Mouse (Mus musculus): Measurements from ENCODE around the gene Larp7.

Larp7 gene

DNA sequence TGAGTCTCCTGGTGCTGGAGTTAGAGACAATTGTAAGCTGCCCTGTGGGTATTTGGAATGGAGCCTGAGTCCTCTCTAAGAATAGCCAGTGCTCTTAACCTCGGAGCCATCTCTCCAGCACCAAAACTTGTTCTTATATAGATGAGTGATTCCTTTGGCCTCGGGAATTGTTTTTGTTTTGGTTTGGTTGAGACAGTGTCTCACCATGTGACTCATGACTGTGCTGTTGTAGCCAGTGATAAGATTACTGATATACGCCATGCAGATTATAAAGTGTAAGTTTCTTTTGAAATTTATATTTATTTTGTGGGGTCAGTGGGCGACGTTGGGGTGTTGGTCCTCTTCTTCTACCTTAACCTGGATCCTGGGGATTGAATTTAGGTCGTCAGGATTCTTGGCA lies 32.8 kb downstream of the Larp7 start:
- in situ Hi-C loops (cut with MboI; ENCODE audit: low pct_unique_long_range_greater_than_20kb in 1 of 2, low sequenced_read_pairs in 2 of 2, unreplicated experiment in 1 of 2), result no loop called here

DNA sequence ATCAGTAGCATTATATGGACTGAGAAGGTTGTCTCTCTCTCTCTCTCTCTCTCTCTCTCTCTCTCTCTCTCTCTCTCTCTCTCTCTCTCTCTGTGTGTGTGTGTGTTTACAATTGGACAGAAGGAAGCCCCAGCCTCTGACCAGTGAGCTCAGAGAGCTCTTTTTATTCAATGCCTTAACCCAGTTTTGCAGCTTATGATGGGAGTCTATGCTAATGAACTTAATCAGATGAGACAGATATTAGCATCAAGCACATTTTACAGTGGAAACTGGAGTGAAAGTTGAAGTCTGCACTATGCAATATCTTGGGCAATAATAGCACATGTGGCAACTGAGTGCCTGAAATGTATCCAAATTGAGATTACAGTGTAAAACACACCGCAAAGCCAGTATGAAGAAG lies 37.9 kb downstream of the Larp7 start:
- in situ Hi-C loops (cut with MboI; ENCODE audit: low pct_unique_long_range_greater_than_20kb in 1 of 2, low sequenced_read_pairs in 2 of 2, unreplicated experiment in 1 of 2), result no loop called here

DNA sequence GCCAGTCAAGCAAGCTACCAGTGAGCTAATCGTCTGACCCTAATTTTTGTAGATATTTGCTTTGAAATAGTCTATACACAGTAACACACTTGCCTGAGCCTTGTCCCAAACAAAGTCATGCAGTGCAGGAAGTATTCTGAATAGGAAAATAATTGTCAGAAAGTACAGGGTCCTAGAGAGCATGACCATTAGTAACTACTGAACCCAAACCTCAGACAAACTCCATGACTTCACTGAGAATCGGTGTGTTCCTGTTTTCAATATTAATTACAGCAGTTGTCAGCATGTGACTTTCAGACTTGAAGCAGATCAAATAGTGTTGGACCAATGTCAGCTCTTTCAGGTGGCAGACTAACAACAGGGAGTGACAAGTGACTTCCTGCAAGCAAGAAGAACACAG lies 39.5 kb downstream of the Larp7 start:
- in situ Hi-C loops (cut with MboI; ENCODE audit: low pct_unique_long_range_greater_than_20kb in 1 of 2, low sequenced_read_pairs in 2 of 2, unreplicated experiment in 1 of 2), result no loop called here

DNA sequence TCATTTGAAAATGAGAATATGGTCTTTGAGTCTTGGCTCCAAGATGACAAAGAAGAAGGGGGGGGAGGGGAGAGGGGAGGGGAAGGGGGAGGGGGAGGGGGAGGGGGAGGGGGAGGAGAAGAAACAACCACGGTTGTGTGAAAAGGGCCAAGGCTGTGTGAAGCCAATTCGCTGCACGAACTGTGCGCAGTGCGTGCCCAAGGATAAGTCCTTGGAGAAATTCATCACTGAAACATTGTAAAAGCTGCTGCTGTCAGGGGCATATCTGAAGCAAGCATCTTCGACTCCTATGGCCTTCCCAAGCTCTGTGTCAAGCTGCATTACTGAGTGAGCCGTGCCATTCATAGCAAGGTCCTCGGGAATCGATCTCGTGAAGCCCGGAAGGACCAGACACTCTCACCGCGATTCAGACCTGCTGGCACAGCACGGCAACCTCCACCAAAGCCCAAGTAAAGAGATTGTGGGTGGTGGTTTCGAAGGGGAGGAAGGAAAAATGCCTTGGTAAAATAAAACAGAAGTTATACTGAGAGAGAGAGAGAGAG lies 40.3 kb downstream of the Larp7 start:
- in situ Hi-C loops (cut with MboI; ENCODE audit: low pct_unique_long_range_greater_than_20kb in 1 of 2, low sequenced_read_pairs in 2 of 2, unreplicated experiment in 1 of 2), result no loop called here

DNA sequence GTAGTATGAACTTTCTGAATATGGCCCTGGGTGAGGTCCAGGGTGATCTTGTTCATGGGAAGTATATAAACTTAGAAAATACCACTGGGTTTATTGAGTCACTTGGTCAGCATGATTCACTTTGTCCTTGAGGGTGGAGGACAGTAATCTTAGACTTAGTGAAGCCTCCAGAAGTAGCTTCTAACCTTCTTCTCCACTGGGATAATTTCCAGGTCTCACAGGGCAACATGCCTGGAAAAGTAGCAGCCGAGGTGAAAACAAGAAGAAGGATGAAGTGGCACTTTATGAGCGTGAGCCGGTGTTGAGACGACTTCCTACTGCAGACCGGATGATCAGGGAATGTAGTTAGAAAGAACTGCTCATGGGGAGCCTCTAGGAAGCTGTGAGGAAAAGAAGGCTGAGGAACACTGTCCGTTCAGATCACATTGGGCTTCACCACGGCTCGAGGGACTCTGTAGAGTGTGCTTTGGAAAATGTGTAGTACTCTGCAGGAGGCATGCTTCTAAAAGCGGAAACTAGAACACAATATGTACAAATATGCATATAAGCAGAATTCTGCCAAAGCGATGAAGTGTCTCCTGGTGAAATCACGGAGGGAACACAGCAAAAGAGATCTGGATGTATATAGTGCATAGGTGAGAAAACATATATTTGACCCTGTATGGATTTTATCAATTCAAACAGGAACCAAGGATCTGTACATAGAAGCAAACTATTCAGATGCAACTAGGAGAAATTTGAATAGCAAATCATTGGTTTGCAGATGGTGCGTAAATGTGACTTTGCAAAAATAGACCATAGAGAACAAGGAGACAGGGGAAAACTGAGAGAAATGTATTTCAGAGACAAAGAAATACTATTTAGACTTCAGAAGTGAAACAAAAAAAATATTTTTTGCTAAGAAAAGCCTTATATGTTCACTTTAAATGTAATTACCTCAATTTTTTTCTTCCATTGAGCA lies 41.1 kb downstream of the Larp7 start:
- in situ Hi-C loops (cut with MboI; ENCODE audit: low pct_unique_long_range_greater_than_20kb in 1 of 2, low sequenced_read_pairs in 2 of 2, unreplicated experiment in 1 of 2), result no loop called here

DNA sequence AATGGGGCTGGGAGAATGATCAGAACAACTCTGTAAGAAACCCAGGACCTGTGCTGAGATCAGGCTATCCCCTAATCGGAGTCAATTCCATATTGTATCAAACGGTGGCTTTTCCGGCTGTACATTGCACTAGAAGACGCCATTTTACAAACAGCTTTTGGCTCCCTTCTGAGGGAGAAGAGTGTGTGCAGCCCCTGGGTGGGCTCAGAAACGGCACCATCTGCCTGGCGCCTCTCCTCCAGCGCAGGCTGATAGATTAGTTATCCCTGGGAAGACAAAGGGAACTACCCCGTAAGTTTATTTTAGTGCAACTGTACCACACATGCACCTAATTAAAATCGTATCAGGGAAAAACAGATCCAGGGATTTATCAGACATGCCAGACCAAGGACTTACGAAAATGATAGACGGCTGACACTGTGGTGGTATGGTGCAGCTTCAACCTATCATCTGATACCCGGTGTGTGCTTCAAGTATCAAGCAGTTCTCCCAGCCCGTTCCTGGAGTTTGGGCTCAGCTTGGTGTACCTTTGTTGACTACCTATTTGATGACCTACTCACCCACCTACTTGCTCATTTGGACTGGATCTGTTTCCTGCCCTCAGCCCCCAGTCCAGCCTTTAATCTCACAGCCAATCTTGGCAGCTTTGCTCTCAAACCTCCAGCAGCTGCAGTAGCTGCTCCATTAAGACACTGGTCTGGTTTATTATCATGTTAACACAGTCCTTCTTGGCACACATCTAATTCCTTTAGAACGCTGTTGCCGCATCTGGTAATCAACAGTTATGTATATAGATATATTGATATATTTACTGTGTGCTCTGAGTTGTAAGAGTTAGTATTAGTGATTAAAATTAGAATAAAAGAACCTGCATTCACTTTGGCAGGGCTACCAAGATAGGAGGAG lies 45.0 kb downstream of the Larp7 start:
- in situ Hi-C loops (cut with MboI; ENCODE audit: low pct_unique_long_range_greater_than_20kb in 1 of 2, low sequenced_read_pairs in 2 of 2, unreplicated experiment in 1 of 2), result no loop called here

DNA sequence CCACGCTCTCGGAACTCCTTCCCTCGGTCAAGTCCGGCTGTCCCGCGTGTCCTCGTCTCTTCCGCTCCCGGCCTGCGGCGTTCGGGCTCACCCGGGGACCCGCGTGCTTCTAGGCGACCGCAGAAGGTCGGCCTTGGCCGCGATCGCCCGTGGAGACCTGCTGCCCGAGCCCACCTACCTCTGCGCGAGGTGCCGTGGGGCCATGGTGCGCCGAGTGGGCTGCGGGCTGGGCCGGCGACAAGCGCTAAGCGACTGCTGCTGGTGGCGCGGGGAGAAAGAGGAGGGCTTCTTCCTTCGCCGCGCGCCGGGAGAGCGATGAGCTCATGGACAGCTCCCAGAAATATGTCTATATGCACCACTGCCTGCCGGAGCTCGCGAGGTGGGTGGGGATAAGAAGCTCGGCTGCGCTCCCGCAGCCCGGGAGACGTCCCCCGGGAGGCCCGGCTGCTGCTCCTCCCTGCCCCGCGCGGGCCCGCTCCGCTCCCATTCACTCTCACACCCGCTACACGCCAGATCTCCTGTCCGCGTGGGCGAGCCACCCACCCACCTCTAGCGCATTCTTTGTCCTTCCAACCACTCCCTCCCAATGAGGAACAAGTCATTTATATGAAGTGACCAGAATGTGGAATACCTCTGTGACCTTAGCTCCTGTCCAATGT lies 54.3 kb downstream of the Larp7 start, which contains the start of gene Ank2:
TSS of gene Ank2 (minus strand) at position 609 of the 659 bp plus-strand sequence.
- in situ Hi-C loops (cut with MboI; ENCODE audit: low pct_unique_long_range_greater_than_20kb in 1 of 2, low sequenced_read_pairs in 2 of 2, unreplicated experiment in 1 of 2), result no loop called here

DNA sequence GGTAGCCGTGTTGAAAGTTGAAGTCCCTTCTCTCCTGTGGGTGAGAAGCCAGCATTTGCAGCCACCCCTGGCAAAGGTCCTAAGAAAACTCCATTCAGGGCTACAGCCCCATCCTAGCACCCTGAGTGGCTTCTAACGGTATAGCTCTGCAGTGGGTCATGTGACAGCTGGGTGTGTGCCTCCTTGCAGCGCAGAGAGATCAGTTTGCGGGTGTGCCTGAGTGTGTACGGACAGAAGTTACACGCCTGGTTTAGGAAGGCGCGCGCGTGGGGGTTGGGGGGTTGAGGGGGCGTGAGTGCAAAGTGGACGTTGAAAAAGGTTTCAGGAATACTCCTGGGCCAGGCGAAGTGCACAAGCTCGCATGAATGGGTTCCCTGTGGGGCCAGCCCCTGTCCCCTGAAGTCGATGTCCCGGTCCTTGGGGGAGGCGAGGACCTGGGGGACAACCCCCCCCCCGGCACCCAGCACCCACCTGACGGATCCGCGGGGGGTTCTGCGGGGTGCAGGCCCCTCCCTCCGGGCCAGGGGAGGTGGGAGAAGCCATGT lies 54.9 kb downstream of the Larp7 start:
- in situ Hi-C loops (cut with MboI; ENCODE audit: low pct_unique_long_range_greater_than_20kb in 1 of 2, low sequenced_read_pairs in 2 of 2, unreplicated experiment in 1 of 2), result no loop called here

DNA sequence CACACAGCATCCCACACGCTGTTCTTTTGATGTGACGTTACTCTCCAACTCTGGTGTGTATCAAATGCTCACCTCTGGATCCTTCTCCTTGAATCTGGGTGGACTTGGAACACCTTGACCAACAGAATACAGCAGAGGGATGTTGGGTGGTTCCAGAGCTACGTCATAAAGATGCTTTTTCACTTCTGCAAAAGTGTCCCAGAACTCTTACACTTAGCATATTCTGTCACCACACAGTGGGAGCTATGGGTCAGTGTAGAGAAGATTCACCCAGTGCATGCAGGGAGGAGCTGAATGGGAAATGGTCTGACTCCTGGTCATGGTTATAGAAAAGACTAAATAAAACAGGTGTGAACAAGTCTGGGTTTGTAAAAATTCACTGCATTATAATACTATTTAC lies 60.5 kb downstream of the Larp7 start:
- in situ Hi-C loops (cut with MboI; ENCODE audit: low pct_unique_long_range_greater_than_20kb in 1 of 2, low sequenced_read_pairs in 2 of 2, unreplicated experiment in 1 of 2), result no loop called here

DNA sequence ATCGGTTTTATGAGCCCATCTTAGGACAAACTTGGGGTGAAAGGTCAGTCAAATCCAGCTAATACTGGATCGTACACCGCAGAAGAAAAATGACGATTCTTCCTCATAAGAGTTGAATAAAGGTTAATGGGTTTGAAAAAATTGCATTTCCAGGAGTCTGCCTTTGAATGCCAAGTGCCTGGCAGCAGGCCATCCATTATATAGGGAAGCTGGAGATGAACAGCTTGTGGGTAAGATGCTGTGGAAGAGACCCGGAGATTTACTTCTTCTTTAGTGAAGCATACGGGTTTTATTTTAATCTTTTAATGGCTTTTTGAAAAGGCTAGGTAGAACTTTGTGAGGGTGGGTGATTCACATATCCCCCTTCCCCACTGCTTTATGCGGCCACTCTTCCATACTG lies 65.8 kb downstream of the Larp7 start:
- in situ Hi-C loops (cut with MboI; ENCODE audit: low pct_unique_long_range_greater_than_20kb in 1 of 2, low sequenced_read_pairs in 2 of 2, unreplicated experiment in 1 of 2), result no loop called here
